Mouse (Mus musculus) testis, postnatal 10 days (tissue): ENCODE data around the gene Nrap.
A peak's percentile ranks its signal among the peaks of the same experiment; 100 is the strongest.

Experiments
- DNase-seq: peaks from one replicate; pipeline ENCODE4 v3.0.0; 2021; ENCODE audit warnings: low spot score

The Nrap gene

DNA sequence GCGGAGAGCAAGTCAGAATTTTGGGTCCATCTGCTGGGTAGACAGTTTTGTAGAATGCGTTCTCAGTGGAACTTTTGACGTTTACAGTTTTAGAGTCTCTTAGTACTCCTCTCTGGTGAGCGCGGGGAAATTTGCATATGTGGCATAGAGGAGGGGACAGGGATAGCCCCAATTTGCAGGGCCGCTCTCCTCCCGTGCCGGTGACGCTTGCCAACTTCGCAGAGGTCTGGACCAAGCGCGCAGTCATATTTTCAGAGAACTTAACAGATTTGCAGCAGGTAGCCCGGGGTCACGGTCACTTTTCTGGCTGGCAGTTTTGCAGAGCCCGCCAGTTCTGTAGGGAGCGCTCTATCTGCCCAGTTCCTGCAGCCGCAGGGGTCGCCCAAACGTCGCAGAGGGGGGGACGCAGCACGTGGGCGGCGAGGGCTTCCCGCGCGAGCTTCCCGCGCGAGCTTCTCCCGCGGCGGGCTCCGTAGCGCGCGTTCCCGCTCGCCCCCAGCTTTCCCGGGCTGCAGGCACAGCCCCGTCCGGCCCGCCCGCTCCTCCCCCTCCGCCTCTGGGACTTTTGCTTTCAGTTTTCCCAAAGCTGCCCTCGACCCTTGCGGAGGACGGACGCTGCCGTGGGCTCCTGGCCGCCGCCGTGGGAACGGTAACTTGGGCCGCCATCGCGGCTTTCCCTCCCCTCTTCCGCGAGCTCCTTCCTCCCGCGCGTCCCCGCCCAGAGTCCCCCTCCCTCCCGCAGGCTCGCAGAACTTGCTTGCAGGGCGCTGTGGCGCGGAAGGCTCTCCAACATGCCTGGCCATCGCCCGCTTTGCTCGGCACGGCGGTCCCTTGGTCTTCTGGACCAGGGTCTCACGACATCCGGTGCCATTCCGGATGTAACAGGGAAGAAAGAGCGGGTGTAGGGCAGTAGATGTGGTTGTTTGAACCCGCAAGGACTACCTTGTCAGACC, 7.1 kb upstream of the Nrap start, which contains the start of gene Casp7:
Gene Casp7, plus strand, starts transcription at position 461 of the 953 bp plus-strand sequence.
- DNase-seq = peak; percentile 81

DNA sequence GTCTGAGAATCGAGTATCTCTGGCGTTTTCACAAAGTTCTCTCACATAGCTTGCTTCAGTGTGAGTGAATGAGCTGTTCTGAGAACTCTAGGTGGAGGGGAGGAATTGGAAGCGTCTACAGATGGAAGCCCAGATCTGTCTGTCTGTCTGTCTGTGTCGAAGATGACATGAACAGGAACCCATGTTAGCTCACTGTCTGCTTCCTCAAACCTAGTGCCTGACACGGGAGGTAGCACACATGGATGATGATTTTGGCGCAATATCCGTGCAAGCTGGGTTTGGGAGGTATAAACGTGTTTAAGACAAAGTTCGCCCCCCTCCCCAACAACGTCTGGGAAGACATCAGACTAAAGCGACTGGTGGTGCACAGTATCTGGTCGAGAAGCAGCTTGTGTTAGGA, 6.4 kb upstream of the Nrap start:
- peak; percentile 36 for DNase-seq

DNA sequence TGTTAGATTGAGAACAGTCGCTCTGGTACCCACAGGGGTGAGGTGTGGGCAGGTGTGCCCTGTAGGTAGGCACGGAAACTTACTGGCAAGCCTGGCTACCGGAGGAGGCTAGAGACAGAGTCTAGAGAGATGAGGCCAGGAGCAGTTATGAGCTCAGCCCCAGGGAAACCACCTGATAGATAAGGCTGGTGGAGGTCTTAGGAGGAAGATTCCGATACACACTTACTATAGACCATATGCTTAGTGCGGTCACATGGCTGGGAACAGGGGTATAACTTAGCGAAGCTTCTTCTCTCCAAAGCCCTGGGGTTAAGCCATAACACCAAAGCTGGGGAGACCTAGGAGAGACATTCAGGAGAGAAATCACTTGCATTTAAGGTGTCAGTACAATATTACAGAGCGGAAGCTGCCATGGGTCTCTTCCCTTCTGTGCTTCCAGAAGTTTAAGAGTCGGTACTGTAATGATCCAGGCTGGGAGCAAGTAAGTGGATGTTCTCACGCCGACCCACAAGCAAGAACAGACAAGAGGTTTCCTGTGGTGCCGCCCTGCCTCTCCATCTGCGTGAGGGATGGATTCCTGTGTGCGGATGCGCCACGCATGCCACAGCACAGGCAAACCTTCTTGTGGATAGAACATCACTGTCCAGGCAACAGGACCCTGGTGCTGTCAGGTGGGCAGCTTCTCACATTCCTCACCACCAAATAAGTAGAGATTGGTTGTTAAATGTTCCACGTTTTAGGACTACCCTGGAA, 5.5 kb upstream of the Nrap start:
- DNase-seq = peak; percentile 32

DNA sequence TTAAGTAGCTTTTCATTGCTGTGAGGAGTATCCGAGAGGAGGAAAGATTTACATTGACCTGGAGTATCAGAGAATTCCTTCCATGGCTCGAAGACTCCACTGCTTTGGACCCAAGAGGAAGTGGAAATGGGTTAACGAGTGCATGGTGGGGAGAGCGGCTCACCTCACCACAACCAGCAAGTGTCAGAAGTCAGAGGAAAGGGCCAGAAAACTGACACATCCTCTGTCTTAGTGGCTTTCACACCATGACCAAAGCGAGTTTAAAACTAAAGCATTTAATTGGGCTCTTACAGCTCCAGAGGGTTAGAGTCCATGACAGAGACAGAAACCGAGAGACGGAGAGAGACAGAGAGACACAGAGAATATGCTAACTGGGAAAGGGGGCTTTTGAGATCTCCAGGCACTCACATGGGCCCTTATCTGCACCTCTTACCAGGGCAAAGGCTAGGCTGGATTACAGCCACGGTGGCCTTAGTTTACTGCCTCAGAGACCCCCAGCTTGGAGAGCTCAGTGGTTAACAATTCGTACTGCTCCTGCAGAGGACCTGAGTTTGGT, 3.6 kb upstream of the Nrap start:
- peak; percentile 18 for DNase-seq

DNA sequence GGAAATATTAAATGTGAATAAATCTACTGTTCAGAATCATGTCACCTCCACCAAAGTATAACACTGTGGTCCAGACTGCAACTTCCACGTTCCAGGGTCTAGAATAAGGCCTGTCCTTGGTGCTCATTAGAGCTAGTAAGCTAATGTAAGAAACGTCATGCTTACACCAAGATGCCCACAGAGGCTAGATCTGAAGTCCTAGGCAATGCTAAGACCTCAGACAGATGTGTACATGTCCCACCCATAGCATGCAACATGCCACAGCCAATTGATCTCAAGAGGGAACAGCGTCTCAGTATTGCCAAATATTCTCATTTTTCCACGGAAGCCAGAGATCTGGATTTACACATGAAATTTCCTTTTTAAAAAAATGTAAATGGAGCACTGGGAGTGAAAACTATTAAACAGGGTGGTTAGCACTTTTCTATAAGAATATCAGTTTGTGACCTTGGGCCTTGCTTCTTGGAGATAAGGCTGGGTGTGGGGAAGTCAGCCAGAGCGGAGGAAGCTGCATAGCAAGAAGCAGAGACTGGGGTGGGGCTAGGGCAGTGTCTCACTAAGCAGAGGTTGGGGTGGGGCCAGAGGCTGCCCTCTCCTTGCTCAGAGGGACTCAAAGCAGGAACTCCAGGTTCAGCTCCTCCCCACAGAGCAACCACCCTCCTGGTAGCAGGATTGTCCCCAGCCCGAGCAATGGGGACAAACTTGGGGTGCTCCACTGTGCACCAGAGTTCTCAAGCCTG, 1.6 kb upstream of the Nrap start:
- DNase-seq = peak; percentile 41

DNA sequence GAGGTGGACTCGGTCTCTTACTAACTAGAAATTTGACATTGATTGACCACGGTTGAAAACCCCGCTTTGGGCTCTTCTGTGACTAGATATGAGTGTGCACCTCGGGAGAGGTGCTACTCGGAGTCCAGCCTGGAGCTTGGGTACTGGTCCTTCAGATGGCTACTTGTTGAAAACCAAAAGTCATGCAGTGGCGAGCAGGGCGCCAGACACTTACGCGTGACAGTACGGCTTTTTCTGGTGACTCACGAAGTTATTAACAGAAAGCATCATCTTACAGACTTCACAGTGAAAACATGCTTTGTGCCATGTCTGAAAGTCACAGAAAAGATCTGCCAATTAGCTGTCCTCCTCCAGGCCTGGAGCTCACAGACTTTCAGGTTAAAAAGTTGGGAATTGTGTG, 661 bp downstream of the Nrap start:
- DNase-seq = no peak

DNA sequence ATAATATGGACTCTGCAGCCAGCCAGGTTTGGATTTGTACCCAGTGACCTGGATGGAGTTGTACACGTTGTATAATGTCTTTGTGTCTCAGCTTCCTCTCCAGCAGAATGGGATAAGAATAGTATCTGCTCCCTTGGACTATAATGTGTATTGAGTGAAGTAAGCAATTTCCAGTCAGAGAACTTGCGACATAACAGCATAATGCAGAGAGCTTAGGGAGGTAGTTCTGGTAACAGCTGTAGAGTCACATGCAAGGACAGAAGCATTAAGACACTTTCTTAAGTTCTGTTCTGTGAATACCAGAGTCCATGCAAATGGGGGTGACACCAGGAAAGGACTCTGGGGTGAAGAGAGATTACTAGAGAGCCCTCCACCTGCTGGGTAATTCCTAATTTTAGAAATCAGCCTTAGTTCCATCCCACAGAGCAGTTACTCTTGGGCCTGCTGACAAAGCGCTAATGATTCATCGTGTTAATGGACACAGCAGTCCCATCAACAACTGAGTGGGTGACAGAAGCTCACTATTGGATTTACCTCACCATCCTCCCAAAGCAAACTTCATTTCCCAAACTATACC, 2.0 kb downstream of the Nrap start:
- no peak for DNase-seq

DNA sequence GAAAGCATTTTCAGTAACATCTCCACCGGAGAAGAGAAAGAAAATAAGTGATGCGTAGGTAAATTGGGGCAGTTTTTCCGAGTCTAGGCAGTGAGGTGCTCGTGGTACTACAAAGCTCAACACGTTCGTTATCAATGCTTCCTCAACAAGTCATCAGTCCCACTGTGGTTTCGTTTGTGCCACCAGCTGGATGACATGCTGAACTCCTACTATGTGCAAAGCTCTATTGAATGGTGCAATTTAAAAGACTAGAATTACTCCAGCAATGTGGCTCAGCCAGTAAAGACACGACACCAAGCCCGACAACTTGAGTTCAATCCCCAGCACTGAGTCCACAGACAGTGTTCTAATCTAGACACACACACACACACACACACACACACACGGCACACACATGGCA, 3.7 kb downstream of the Nrap start:
- no peak for DNase-seq

DNA sequence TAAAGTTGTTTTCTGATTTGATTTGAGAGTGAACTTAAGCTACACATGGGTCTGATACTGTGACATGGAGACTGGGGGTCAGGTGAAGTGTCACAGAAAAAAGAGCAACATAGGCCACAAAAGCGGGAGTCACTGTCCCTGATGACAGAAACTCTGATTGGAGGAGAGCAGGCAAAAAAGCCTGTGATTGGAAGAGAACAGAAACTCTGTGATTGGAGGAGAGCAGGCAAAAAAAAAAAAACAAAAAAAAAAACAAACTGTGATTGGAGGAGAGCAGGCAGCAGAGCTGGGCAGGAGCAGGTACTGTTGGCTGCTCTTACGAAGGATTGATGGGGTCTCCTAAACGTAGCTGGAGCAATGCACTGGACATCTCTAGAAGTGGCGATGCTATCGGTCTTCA, 4.3 kb downstream of the Nrap start:
- no peak for DNase-seq

DNA sequence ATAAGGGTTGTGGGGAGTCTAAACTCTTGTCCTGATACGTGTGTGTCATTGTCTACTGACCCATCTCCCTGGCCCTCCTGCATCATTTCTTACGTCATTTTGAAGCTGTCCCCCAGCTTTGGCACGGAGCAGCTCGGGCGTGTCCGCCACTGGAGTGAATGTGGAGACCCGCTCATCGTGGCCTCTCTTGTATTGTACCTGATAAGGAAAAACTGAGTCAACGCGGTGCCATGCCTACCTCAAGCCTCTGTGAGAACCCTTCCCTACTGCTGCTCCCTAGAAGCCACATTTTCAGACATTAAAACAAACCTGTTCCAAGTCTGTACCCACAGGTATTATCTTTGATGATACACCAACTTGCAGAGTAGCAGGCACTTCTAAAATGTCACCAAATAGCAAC, 8.4 kb downstream of the Nrap start:
- DNase-seq = no peak

DNA sequence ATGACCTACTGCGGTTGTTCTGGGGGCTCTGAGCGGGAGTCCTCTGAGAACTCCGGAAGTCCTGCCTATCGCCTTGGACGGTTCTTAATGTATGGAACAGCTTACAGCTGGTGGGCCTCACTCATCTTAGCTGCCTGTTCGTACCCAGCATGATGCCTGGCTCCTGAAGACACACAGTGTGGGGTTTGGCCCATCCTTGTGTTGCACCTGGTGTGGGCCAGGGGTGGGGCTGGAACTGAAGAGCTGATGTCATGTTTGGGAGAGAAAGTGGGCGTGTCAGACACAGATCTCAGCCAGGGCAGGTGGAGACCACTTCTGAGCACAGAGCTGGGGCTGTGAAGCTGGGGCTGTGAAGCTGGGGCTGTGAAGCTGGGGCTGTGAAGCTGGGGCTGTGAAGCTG, 9.5 kb downstream of the Nrap start:
- no peak for DNase-seq

DNA sequence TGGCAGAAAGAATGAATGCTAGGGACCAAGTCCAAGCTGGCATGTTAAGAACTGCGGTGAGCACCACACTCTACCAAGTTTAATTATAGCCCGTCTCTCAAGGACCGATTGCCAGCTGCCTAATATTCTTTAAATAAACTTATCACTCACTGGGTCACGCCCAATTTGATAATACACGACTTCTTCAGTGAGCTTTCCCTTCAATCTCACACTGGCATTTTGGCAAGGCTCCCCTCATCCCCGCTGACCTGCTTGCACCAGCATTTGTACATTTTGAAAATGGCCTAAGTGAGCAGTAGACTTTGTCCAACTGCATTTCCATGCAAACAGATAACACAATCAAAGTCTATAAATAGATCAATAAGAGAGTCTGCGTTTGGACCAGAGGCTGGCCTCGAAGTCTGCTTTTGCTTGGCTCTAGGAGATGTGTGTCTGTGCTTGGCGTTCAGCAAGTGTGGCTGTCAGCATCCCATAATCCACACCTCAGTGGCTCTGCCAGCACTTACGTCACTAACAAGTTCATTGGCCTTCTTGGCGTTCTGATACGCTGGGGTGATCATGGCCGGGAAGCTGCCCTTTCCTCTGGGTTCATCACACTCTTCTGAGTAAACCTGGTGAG, 11.2 kb downstream of the Nrap start:
- no peak for DNase-seq

DNA sequence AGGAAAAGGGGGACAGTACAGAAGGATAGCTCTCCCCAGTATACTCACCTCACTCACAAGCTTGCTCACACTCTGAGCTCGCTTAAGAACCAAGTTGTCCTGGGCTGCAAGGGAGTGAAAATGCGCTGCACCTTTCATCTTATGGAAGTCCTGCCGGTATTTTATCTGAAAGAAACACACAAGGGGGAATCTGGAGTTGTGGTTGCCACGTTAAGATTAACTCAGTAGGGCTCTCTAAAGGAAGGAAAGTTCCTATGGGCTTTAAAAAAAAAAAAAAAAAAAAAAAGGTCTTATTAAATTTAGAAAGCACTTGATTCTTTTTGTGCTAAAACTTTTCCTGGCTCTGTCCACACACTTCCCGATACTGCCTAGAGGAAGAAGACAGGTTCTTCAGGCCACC, 11.8 kb downstream of the Nrap start:
- DNase-seq = no peak

DNA sequence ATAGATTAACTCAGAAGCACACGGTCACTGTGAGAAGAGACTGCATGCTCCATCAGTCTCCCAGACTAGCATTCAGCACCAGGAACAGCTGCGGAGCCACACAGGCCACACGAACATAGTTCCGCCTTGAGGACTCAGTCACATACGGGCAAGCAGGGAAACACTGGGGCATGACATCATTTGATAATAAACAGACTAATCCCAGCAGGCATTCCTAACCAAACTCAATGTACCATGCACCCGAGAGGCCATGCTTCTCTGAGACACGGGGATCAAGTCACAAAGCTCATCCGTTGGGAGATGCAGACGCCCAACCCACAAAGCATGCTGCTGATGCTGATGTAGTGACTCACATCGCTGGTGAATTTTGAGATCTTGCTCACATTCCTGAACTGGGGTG, 15.8 kb downstream of the Nrap start:
- no peak for DNase-seq

DNA sequence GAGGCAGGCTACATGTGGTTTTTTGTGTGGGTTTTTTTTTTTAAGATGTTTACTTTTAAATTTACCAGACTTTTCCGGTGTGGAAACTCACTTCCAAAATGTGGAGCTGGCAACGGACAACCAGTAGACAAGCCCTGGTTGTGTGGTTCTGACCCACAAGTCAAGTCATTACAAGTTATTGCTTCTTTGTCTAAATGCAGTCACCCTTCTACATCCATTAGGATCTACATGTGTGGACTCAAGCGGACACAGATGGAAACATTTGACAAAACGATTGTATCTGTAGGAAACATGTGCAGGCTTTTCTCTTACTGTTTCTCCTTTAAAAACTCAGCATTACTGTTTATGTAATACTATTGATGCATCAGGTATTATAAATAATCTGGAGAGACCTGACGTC, 16.6 kb downstream of the Nrap start:
- no peak for DNase-seq

DNA sequence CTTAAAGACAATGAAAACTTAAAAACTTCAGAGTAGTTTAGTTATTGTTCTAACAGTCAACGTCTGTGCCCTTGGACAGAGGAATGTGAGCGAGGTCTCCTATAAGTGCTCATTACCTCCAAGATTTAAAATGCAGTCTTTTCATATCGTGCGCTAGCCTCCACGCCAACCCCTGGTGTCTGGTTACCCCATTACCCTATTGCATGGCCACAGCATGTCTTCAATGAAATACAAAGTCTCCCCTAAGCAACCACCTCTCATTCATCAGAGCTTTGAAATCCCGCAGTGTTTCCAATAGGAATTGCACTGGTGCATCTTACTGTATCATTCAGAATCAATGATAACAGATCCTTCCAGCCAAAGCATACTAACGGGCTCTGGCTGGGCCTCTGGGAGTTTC, 17.6 kb downstream of the Nrap start:
- DNase-seq = no peak

DNA sequence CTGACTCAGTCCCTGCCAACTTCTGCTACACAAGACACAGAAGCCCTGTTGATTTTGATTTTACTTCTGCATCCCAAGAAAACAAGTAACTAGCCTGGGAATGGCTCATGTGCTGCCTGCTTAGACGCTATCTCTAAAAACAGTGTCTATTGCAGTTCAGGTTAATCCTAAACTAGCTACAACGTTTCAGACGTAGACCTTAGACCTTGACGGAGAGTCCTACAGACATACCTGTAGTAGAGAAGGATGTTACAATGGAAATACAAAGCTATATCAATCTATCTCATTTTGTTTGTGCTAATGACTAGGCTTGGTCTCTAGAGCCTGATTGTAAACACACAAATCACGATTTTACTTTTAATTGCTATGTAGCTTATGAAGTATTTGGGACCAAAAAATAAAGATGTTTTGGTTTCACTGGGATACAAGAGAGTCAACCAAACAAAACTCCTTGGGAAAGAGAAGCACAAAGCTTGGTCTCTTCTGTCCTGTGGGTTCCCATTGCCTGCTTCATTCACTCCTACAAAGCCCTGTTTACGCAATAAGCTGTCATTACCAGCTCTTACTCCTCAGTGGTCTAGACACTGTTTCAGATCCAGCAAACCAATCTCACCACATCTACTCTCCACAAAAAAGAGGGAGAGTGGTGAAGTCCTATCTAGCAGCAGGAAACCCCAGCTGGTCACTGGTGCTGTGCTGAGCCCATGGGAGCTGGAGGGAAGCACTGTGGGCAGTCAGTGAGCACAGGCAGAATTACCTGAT, 19.3 kb downstream of the Nrap start:
- no peak for DNase-seq

DNA sequence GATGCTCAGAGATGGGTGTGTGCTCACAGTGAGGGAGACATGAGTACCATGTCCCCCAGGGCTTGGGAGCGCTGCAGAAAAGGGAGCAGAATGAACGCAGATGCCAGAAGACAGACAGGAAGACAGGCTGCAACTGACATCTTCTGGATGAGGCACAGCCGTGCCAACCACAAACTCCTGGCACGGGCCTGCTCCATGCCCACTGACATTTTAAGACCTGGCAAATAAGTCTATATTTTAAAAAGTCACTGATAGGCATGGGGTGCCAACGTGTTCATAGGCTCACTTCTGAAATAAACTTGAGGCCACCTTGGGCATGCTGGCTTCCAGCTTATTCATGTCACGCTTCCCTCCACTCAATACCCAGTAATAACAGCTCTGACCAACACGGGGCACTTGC, 20.9 kb downstream of the Nrap start:
- no peak for DNase-seq

DNA sequence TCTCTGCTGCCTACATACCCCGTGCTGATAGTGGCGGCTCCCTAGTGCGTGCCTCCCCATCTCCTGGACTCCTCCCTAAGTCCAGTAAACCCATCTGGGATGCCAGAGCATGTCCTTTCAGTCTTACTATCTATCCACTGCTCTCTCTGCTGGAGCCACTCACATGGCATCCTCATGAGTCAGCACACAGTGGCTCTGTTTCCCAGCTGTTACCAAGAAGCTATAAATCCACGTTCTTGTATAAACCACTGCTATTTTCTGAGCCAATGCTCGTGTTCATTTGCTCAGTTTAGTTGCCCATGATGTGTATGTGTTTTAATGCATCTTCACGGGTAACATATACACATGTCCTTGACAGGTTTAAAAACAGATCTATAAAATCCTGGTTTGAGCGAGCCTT, 22.1 kb downstream of the Nrap start:
- no peak for DNase-seq

DNA sequence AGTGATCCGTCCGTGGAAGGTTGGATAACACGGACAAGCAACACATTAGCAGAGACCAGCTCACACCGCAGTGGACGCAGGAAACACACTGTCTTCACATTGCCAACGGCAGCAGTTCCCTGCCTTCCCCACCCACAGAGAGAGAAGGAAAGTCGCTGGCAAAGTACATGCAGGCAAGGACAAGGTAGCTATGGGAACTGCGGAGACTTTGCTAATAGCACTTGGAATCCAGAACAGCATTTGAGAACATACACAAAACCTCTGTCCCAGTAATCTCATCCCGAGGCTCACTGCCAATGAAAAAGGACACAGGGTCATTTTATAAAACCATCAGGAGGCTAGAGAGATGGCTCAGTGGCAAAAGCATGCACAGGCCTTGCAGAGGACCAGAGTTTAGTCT, 23.2 kb downstream of the Nrap start:
- no peak for DNase-seq

DNA sequence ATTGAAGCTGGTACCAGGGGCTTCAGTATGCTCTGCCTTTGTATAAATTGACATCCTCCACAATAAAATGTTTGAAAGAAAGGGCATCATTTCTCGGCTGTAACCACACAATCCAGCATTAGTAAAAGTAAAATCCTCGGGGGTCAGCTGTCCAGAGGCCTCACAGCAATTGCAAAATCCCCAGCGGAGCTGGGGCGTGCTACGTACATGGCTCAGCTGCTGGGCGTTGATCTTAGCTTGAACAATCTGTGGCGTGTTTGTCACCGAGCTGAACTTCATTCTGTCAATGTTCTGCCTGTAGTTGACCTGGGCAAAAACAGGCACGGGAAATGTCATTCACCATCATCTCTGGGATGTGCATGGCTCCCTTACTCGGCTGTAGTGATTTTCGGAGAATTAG, 23.7 kb downstream of the Nrap start:
- DNase-seq = no peak
